Mouse (Mus musculus) erythroblast, embryonic 14.5 days (primary cell): ENCODE results near the gene Olfr430. TPM values are rescaled to one million over a fixed set of nuclear protein-coding genes. Genes with fewer than 3 reads are reported as not detected.
"Not testable (repeated sequence)": the region's sequence is repeated elsewhere in the genome, so short reads cannot be mapped to it uniquely, and the experiment has no call there.

Experiments used
- H3K27me3 ChIP-seq: 2 replicates; pipeline ENCODE4 v1.6.1; 2012; ENCODE audit warnings: inconsistent platforms; ENCODE audit not compliant: control insufficient read depth
- H3K36me3 ChIP-seq: 2 replicates; pipeline ENCODE4 v1.6.1; 2012; ENCODE audit warnings: mild to moderate bottlenecking, inconsistent platforms; ENCODE audit not compliant: control insufficient read depth
- H3K4me1 ChIP-seq: 2 replicates; pipeline ENCODE4 v1.6.1; 2012; ENCODE audit warnings: inconsistent platforms; ENCODE audit not compliant: control insufficient read depth
- H3K4me3 ChIP-seq: replicated peaks from 2 replicates; pipeline ENCODE3; 2012; ENCODE audit warnings: moderate library complexity, mild to moderate bottlenecking, inconsistent platforms
- H3K9me3 ChIP-seq: 2 replicates; pipeline ENCODE4 v1.6.1; 2012; ENCODE audit warnings: low read length, inconsistent platforms, mixed read lengths; ENCODE audit not compliant: control insufficient read depth
- GATA1 ChIP-seq: IDR thresholded peaks from 2 replicates; pipeline ENCODE4 v1.6.1; 2012; ENCODE audit warnings: low read length, inconsistent platforms, mixed read lengths
- TAL1 ChIP-seq: IDR thresholded peaks from 3 replicates; pipeline ENCODE4 v1.6.1; 2012; ENCODE audit warnings: low read length, inconsistent platforms, mixed read lengths
- polyA plus RNA-seq: library from polyadenylated mRNA; stranded (reverse); fragments of >175 nt; gene quantifications from 2 replicates; pipeline ENCODE4 v1.2.3, GENCODE M21; 2012

Olfr430 gene
- not detected in 2 replicates for polyA plus RNA-seq

DNA sequence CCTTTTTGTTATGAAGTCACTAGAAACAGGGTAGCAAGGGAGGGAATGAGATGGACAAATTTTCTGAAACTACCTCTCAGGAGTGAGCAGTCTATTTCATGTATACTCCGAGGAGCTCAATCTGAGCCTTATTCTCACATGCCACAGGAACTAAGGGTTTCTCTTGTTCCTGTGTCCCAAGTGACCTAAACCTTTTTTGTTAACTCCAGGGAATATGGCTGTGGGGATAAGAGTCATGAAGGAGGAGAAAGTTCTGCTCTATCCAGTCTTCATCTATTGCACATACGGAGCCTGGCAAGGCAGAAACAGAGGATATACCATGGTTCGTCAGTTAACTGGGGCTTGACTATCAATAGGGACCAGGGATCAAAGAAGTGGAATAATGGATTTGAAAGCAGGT, at the start of gene Olfr430:
Olfr430 (plus strand) TSS at position 301 of the 400 bp plus-strand sequence.
- TF ChIP-seq GATA1 = no peak
- TF ChIP-seq TAL1 = no peak
- H3K9me3 ChIP-seq = no peaks in the 10 kb centered on the region
- no peaks in the 10 kb centered on the region for H3K27me3 ChIP-seq
- H3K4me3 ChIP-seq = no peak within 1 kb of the TSS
- H3K36me3 ChIP-seq = no peaks in the 10 kb centered on the region
- H3K4me1 ChIP-seq = no peaks in the 10 kb centered on the region

DNA sequence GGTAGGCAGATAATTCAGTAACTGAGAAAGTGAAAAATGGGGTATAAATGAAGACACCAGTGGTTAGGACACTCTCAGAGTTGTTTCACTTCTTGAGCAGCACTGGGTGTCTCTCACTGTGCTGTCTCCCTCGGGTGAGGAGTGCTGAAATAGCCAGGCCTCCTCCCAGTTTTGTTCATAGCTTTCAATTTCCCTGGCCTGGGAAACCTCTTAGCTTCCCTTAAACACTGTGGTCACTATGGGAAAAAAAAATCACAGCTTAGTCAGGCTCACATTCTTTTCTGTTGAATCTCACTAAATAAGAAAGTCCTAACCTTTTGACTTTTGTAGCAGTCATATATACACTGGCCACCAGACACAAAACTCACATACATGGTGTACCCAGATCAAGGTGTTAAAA, 34.7 kb upstream of the Olfr430 start, which contains the start of gene Ifi205:
Ifi205 (minus strand) TSS at position 113 of the 400 bp plus-strand sequence.
- TF ChIP-seq TAL1 = no peak
- TF ChIP-seq GATA1 = no peak

DNA sequence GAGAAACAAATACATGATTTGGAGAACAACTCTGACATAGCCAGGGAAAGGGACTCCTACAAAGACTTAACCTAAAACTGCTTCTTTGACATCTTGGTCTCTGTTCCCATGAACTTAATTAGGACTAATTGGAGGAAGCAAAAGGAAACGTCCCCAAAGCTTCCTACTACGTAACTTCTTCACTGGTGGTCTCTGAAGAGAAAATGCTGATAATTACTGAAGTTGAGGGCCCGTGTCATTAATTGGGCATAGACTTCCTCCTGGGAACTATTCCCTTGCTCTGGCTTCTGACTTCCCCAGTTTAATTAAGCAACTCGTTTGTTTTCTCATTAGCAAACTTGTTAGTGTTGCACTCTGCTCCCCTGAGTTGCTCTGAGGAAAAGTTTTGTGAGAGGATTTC, 30.6 kb upstream of the Olfr430 start:
- Histone ChIP-seq H3K27me3 (no peaks in the 10 kb centered on the region), H3K36me3 (no peaks in the 10 kb centered on the region), H3K9me3 (no peaks in the 10 kb centered on the region), H3K4me1 (no peaks in the 10 kb centered on the region), H3K4me3 (no peak overlapping the region)
- TF ChIP-seq GATA1 = no peak
- no peak for TF ChIP-seq TAL1

More for the DNA sequence above, 34.7 kb upstream of the Olfr430 start, which contains the start of gene Ifi205:
- no peaks in the 10 kb centered on the region for H3K36me3 ChIP-seq
- H3K9me3 ChIP-seq = no peaks in the 10 kb centered on the region
- H3K4me1 ChIP-seq = no peaks in the 10 kb centered on the region
- no peaks in the 10 kb centered on the region for H3K27me3 ChIP-seq
- no peak within 1 kb of the TSS for H3K4me3 ChIP-seq

- H3K27me3 ChIP-seq = no peaks in the 10 kb centered on the region
- H3K4me3 ChIP-seq = no peak overlapping the region
- H3K36me3 ChIP-seq = no peaks in the 10 kb centered on the region
- H3K4me1 ChIP-seq = no peaks in the 10 kb centered on the region
- TF ChIP-seq GATA1 (no peak), TAL1 (no peak)
- no peaks in the 10 kb centered on the region for H3K9me3 ChIP-seq
These were observed 27.9 kb upstream of the Olfr430 start for GRCm38 (mm10) chr1:174038480-174038879.

DNA sequence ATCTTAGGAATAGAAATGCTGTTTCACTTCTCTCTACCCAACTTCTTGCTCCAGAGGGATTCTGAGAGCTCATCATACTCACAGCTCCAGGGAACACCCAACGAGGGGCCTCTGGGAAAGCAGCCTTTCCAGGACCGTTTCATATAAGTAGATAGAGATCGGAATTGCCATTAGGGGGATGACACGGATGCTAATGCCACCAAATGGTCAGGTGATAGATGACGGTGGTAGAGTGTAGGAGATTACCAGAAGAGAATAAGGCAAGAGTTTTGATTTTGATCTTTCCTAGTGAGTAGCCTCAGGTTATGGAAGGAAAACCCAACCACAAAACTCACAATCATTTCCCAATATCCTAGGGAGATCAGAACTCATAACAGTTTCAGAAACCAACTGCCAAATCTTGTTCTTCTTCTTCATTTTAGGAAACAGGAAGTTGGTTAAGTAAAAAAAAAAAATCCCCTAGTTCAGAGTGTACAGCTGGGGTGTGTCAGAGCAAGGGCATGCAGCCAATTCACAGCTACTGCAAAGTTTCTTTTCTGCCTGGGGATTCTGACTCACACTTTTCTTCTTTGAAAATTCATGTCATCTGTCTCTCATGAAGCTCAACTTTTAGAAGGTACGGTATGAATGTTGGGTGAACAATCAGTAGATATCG, 25.8 kb upstream of the Olfr430 start, which contains the start of gene Olfr433:
Olfr433 (plus strand) TSS at position 183 of the 655 bp plus-strand sequence.
- H3K4me1 ChIP-seq = no peaks in the 10 kb centered on the region
- no peaks in the 10 kb centered on the region for H3K36me3 ChIP-seq
- TF ChIP-seq TAL1 = no peak
- TF ChIP-seq GATA1 = no peak

GRCm38 (mm10) chr1:174042091-174042884, 24.1 kb upstream of the Olfr430 start:
- not testable (repeated sequence) for H3K36me3 ChIP-seq, H3K4me1 ChIP-seq, H3K9me3 ChIP-seq, H3K27me3 ChIP-seq, H3K4me3 ChIP-seq

More for the DNA sequence above, 25.8 kb upstream of the Olfr430 start, which contains the start of gene Olfr433:
- Histone ChIP-seq H3K9me3 (no peaks in the 10 kb centered on the region), H3K27me3 (no peaks in the 10 kb centered on the region), H3K4me3 (no peak within 1 kb of the TSS)

- Histone ChIP-seq H3K4me1 (no peaks in the 10 kb centered on the region), H3K27me3 (no peaks in the 10 kb centered on the region), H3K9me3 (no peaks in the 10 kb centered on the region), H3K4me3 (no peak overlapping the region), H3K36me3 (no peaks in the 10 kb centered on the region)
- TF ChIP-seq TAL1 (no peak), GATA1 (no peak)
These were observed 22.0 kb upstream of the Olfr430 start for GRCm38 (mm10) chr1:174044431-174044830.

- H3K36me3 ChIP-seq, H3K4me1 ChIP-seq, H3K27me3 ChIP-seq, H3K9me3 ChIP-seq, H3K4me3 ChIP-seq: not testable (repeated sequence)
These were observed 18.2 kb upstream of the Olfr430 start for GRCm38 (mm10) chr1:174048227-174048626.

- Histone ChIP-seq H3K4me1 (no peaks in the 10 kb centered on the region), H3K27me3 (no peaks in the 10 kb centered on the region), H3K4me3 (no peak within 1 kb of the TSS), H3K9me3 (no peaks in the 10 kb centered on the region), H3K36me3 (no peaks in the 10 kb centered on the region)
- no peak for TF ChIP-seq TAL1
- no peak for TF ChIP-seq GATA1
These were observed 17.5 kb upstream of the Olfr430 start, which contains the start of gene Olfr432 for GRCm38 (mm10) chr1:174048893-174049292. Gene Olfr432, plus strand, starts transcription at chr1:174049205.

DNA sequence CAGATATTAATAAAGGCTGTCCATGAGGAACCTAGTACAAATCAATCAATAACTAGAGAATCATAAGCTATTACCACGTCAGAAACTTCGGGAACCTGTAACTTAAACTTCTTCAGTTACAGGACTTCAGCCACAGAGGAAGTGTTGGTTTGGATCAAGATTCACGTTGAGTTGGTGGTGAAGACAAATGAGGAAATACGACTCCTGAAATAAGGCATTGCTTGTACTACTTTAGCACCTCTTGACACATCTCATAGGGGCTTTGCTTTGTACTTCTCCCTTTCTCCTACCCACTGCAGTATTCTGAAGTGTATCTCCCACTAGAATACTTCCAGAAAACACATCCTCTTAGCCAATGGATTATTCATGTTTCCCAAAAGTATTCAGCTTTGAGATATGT, 17.0 kb upstream of the Olfr430 start:
- H3K36me3 ChIP-seq, H3K9me3 ChIP-seq, H3K4me3 ChIP-seq, H3K4me1 ChIP-seq, H3K27me3 ChIP-seq: not testable (repeated sequence)
